Mouse (Mus musculus) liver, embryonic 11.5 days (tissue): Measurements from ENCODE around the gene Clic1. TPM values are rescaled to one million over a fixed set of nuclear protein-coding genes. Genes with fewer than 3 reads are reported as not detected.

Experiments used
- ATAC-seq: fragments of 200-750 bp; cut with Nextera tagmentation; replicated peaks from 2 replicates; pipeline ENCODE4 v1.8.0; 2017; ENCODE audit warnings: moderate number of reproducible peaks, mild to moderate bottlenecking, moderate TSS enrichment, moderate library complexity; ENCODE audit not compliant: low FRiP score
- DNase-seq: peaks from one replicate; pipeline ENCODE4 v3.0.0-alpha.2; 2017; ENCODE audit warnings: low spot score
- H3K27ac ChIP-seq: fragments of 300-500 bp; sonication (generic); 2 replicates; pipeline ENCODE4 v1.5.1; 2014; ENCODE audit warnings: mild to moderate bottlenecking, low read depth, low read length, control low read depth
- H3K27me3 ChIP-seq: fragments of 300-500 bp; sonication (generic); replicated peaks from 2 replicates; pipeline ENCODE4 v1.6.1; 2014; ENCODE audit warnings: low read length, mixed read lengths; ENCODE audit not compliant: control insufficient read depth, insufficient read depth
- H3K36me3 ChIP-seq: fragments of 300-500 bp; sonication (generic); 2 replicates; pipeline ENCODE4 v1.6.1; 2014; ENCODE audit warnings: mild to moderate bottlenecking, low read length, moderate library complexity, mixed read lengths; ENCODE audit not compliant: control insufficient read depth, insufficient read depth
- H3K4me1 ChIP-seq: fragments of 300-500 bp; sonication (generic); replicated peaks from 2 replicates; pipeline ENCODE4 v1.6.1; 2014; ENCODE audit warnings: low read length, mixed read lengths; ENCODE audit not compliant: control insufficient read depth, insufficient read depth
- H3K4me2 ChIP-seq: fragments of 300-500 bp; sonication (generic); 2 replicates; pipeline ENCODE4 v1.6.1; 2014; ENCODE audit warnings: mild to moderate bottlenecking, control low read depth, moderate library complexity
- H3K4me3 ChIP-seq: fragments of 300-500 bp; sonication (generic); 2 replicates; pipeline ENCODE4 v1.5.1; 2014; ENCODE audit warnings: low read depth, low read length, control low read depth
- H3K9ac ChIP-seq: fragments of 300-500 bp; sonication (generic); 2 replicates; pipeline ENCODE4 v1.6.1; 2014; ENCODE audit warnings: low read depth, low read length, control low read depth
- H3K9me3 ChIP-seq: fragments of 300-500 bp; sonication (generic); 2 replicates; pipeline ENCODE4 v1.6.1; 2016; ENCODE audit warnings: low read length, inconsistent platforms, mixed read lengths; ENCODE audit not compliant: control insufficient read depth
- WGBS: fragments of 180-500 bp; shearing (Covaris S2); extraction: QIAGEN DNeasy Blood & Tissue Kit; methylation state at CpG from one replicate; pipeline ENCODE4 v1.1.7; 2014; 5-methylcytosine and 5-hydroxymethylcytosine counted together
- polyA plus RNA-seq: library from polyadenylated mRNA; unstranded; fragments of >200 nt; fragmentation: Nextera tagmentation; extraction: Ambion mirVana; gene quantifications from 2 replicates; pipeline ENCODE4 v1.2.1, GENCODE M21; 2014

Gene Clic1
- polyA plus RNA-seq, 1 experiment from 2014 or later = 118 TPM

DNA sequence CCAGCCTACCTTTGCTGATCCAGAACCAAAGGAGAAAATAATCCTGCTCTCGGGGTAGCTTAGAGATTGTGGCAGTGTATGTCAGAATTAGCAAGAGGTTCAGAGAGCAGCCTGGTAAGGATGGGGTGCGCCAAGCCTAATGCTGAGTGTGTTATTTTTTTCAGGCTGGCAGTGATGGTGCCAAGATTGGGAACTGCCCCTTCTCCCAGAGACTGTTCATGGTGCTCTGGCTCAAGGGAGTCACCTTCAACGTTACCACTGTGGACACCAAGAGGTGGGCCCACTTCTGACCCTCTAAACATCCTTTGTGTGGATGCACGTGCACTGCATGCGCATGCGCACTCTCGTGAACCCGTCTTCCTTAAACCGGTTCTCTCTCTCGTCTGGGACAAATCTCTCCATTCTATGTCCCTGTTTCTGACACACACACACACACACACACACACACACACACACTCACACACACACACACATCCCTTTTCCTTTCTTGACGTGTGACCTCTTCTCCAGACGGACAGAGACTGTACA lies 2.6 kb downstream of the Clic1 start:
- peaks cover 46% of the 10 kb centered on the region for H3K4me1 ChIP-seq
- H3K4me3 ChIP-seq = peak overlapping the region; percentile 81
- H3K9ac ChIP-seq = peak overlapping the region; percentile 86
- no peaks in the 10 kb centered on the region for H3K9me3 ChIP-seq
- DNase-seq (no peak), ATAC-seq (no peak)
- WGBS = 77% methylated on average over 12 of the region's 12 CpGs
- peaks cover 37% of the 10 kb centered on the region for H3K36me3 ChIP-seq
- H3K4me2 ChIP-seq = peak overlapping the region; percentile 99
- H3K27me3 ChIP-seq = no peaks in the 10 kb centered on the region
- H3K27ac ChIP-seq = peak overlapping the region; percentile 87; the same call in 1 of the 2 replicates

DNA sequence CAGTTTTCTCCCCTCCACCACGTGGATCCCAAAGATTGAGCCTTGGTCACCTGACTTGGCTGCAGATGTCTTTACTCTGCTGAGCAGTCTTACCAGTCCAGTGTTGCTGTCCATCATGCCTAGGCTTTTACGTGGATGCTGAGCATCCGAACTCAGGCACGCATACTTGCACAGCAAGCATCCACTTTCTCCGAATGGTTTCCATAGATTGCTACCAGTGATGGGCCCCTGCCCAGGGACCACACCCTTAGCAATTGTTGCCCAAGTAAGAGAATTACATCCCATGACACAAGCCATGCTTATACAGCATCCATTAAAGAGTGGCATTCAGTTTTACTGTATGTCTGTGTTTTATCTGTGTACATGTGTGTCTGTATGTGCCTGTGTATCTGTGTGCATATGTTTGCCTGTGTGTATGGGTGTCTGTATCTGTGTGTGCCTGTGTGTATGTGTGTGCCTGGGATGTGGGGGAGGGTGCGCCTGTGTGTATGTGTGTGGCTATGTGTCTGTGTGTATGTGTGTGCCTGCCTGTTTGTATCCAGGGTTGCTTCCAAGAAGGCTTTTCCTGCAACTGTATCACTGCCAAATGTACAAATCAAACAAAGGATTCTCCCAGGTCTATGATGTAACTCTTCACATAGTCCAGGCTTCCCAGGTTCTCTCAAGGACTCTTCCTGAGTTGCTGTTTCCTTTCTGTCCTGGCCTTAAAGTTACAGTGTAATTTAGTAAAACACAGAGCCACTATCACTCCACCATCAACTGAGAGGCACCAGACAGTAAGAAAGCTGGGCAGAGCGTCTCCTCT lies 6.1 kb downstream of the Clic1 start:
- 86% methylated on average over 7 of the region's 7 CpGs for WGBS
- H3K4me3 ChIP-seq = no peak overlapping the region
- peak overlapping the region; percentile 32; the same call in 1 of the 2 replicates for H3K27ac ChIP-seq
- H3K36me3 ChIP-seq = peaks cover 42% of the 10 kb centered on the region
- H3K9ac ChIP-seq = no peak overlapping the region
- H3K27me3 ChIP-seq = no peaks in the 10 kb centered on the region
- H3K4me2 ChIP-seq = no peak overlapping the region; the same call in 1 of the 2 replicates
- ATAC-seq = no peak
- H3K4me1 ChIP-seq = peaks cover 47% of the 10 kb centered on the region
- H3K9me3 ChIP-seq = no peaks in the 10 kb centered on the region
- DNase-seq = no peak

DNA sequence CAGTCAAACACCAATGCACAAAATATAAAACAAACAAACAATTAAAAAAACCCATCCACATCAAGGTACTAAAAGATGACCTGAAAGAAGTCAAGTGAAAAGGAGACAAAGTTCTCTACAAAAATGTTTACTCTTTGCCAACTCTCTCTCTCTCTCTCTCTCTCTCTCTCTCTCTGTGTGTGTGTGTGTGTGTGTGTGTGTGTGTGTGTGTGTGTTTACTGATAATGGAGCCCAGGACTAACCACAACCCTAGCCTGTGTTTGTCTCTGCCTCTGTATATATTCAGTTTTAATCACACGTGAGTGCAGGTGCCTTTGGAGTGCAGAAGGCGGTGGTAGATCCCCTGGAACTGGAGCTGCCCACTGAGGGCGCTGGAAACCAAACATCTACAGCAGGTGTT lies 7.3 kb downstream of the Clic1 start:
- ATAC-seq = no peak
- Histone ChIP-seq H3K4me3 (no peak overlapping the region), H3K9me3 (no peaks in the 10 kb centered on the region), H3K4me2 (no peak overlapping the region), H3K4me1 (peaks cover 48% of the 10 kb centered on the region), H3K36me3 (peaks cover 50% of the 10 kb centered on the region), H3K27me3 (no peaks in the 10 kb centered on the region), H3K27ac (peak overlapping the region; percentile 45; the same call in 1 of the 2 replicates), H3K9ac (no peak overlapping the region)
- WGBS = 49% methylated on average over 3 of the region's 3 CpGs
- DNase-seq = no peak

DNA sequence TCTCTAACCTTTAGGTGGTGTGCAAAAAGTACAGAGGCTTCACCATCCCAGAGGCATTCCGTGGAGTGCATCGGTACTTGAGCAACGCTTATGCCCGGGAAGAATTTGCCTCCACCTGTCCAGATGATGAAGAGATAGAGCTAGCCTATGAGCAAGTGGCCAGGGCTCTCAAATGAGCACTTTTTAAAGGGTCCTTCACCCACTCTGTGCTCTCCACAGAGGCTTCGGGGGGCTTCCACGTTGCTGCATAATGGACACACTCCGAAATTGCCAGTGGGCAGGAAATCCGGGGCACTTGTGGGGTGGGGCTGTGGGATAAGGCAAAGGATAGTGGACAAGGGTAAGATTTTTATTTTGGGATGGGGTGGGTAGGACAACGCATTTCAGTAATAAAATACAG lies 8.6 kb downstream of the Clic1 start:
- Histone ChIP-seq H3K36me3 (peaks cover 42% of the 10 kb centered on the region), H3K27me3 (no peaks in the 10 kb centered on the region), H3K4me1 (peaks cover 39% of the 10 kb centered on the region), H3K4me3 (peak overlapping the region; percentile 64; the same call in 1 of the 2 replicates), H3K27ac (no peak overlapping the region), H3K9me3 (no peaks in the 10 kb centered on the region), H3K9ac (no peak overlapping the region), H3K4me2 (peak overlapping the region; percentile 84)
- DNase-seq = no peak
- ATAC-seq = no peak
- 70% methylated on average over 9 of the region's 9 CpGs for WGBS

DNA sequence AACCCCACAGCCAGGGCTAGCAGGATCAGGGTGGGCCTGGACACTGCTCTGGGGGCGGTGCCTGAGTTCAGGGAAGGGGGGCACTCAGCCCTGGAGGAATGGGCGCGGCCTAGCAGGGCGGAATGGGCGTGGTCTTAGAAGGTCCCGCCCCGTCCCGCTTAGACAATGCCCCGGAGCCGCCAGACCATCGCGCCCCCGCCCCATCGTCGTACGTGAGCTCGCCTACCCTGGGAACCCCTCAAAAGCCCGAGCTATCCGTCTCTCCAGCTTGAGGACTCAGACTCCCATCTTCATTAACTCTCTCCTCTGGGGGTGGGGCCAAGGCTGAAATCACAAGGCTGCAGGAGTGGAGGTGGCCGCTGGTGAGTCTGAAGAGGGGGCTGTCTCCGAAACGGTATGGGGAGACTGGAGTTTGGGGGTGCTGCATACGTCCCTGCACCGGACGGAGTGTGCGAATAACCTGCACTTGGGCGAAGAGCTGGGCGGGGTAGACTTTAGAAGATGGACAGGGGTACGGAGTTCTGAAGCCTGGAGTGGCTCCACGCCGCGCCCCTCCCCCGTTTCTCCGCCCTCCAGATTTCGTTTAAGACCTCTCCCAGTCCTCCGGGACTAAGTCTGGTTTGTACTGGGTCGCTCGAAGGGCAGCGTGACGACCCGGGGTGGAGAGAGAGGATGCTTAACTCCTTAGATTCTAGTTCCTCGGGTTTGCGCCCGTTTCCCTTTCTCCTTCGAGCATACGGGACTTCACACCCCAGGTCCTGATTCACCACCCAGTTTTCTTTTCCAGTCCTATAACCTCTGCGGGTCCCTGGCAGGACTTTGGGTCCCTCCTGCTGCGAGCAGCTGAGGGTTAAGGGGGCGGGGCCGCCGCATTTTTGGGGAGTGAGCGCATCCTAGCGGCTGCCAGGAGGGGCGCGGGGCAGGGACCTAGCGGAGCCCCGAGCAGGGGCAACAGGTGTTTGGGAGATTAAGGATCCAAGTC lies 9.4 kb downstream of the Clic1 start, which contains the start of gene Ddah2:
TSS of gene Ddah2 (plus strand) at position 125 of the 982 bp plus-strand sequence.
- Histone ChIP-seq H3K4me3 (peak within 1 kb of the TSS; percentile 64), H3K27ac (peak within 1 kb of the TSS; percentile 70), H3K36me3 (peaks cover 34% of the 10 kb centered on the region), H3K9ac (peak within 1 kb of the TSS; percentile 65), H3K9me3 (no peaks in the 10 kb centered on the region), H3K4me2 (peak within 1 kb of the TSS; percentile 84), H3K27me3 (peaks cover 3% of the 10 kb centered on the region; the same call in 1 of the 2 replicates), H3K4me1 (peaks cover 39% of the 10 kb centered on the region)
- DNase-seq = peak; percentile 92
- WGBS = under 1% methylated on average over 57 of the region's 57 CpGs
- ATAC-seq = peak; percentile 82

DNA sequence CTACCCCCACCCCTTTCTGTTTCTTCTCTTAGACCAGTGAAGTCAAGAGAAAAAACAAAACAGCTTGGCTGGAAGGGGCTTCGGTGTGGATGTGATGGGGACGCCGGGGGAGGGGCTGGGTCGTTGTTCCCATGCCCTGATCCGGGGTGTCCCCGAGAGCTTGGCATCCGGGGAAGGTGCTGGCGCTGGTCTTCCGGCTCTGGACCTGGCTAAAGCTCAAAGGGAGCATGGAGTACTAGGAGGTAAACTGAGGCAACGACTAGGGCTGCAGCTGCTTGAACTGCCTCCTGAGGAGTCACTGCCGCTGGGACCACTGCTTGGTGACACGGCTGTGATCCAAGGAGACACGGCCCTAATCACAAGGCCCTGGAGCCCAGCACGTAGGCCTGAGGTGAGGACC lies 10.3 kb downstream of the Clic1 start:
- no peak for DNase-seq
- peaks cover 46% of the 10 kb centered on the region for H3K4me1 ChIP-seq
- peak overlapping the region; percentile 64 for H3K4me3 ChIP-seq
- H3K36me3 ChIP-seq = peaks cover 29% of the 10 kb centered on the region
- WGBS = 43% methylated on average over 14 of the region's 14 CpGs
- H3K9me3 ChIP-seq = no peaks in the 10 kb centered on the region
- ATAC-seq = no peak
- H3K27ac ChIP-seq = no peak overlapping the region; the same call in 1 of the 2 replicates
- peak overlapping the region; percentile 84 for H3K4me2 ChIP-seq
- peak overlapping the region; percentile 65; the same call in 1 of the 2 replicates for H3K9ac ChIP-seq
- H3K27me3 ChIP-seq = peaks cover 11% of the 10 kb centered on the region

DNA sequence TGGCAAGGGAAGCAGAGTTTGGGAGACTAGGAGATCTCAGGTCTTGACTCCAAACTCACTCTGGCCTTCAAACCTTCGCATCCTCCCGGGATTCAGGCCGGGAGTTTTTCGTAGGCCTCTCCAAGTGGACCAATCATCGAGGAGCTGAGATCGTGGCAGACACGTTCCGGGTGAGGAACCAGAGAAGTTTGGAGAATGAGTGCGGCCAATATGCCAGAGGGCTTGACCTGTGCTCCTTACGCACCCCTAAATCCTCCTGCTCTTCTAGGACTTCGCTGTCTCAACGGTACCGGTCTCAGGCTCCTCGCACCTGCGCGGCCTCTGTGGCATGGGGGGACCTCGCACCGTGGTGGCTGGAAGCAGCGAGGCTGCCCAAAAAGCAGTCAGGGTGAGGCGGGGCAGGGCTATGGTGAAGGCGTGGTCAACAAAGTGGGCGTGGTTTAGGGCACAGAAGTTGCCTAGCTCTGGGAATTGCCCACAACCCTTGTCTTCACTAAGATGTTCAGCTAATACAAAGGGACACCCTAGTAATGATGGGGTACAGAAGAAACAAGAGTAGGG lies 11.1 kb downstream of the Clic1 start:
- Histone ChIP-seq H3K27me3 (peaks cover 17% of the 10 kb centered on the region), H3K4me3 (peak overlapping the region; percentile 64; the same call in 1 of the 2 replicates), H3K9me3 (no peaks in the 10 kb centered on the region), H3K27ac (no peak overlapping the region), H3K4me1 (peaks cover 51% of the 10 kb centered on the region), H3K4me2 (peak overlapping the region; percentile 84), H3K36me3 (peaks cover 24% of the 10 kb centered on the region), H3K9ac (no peak overlapping the region)
- DNase-seq = no peak
- 65% methylated on average over 22 of the region's 22 CpGs for WGBS
- no peak for ATAC-seq

DNA sequence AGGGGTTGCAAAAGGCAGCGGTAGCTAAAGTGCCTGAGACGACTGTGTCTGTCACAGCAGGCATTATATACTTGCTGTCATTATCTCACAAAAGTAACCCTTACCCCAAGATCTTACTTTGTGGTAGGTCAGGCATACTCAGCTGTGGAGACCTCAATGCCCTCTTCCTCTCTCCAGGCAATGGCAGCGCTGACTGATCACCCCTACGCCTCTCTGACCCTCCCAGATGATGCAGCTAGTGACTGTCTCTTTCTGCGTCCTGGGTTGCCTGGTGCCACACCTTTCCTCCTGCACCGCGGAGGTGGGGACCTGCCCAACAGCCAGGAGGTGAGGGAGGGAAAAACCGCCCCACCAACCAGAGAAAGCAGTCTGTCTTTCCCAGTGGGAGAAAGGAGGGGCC lies 11.5 kb downstream of the Clic1 start:
- no peak for DNase-seq
- Histone ChIP-seq H3K9ac (no peak overlapping the region), H3K4me3 (no peak overlapping the region), H3K27ac (no peak overlapping the region), H3K36me3 (peaks cover 19% of the 10 kb centered on the region), H3K4me1 (peaks cover 49% of the 10 kb centered on the region), H3K4me2 (no peak overlapping the region), H3K9me3 (no peaks in the 10 kb centered on the region), H3K27me3 (peaks cover 22% of the 10 kb centered on the region)
- WGBS = 83% methylated on average over 8 of the region's 8 CpGs
- no peak for ATAC-seq
